Mouse (Mus musculus): Measurements from ENCODE around the gene Gabrq. TPM values are rescaled to one million over a fixed set of nuclear protein-coding genes. Genes with fewer than 3 reads are reported as not detected.

Gene Gabrq
- total RNA-seq (2021), result 1 to 10 TPM; 1.3 to 2.0 TPM
- long read RNA-seq, experiment 1, result 0 reads
- long read RNA-seq, experiment 2, result 0 reads

GRCm38 (mm10) chrX:72824776-72825588 lies at the start of gene Gabrq:
Gabrq (plus strand) TSS chrX:72825178.
- DNase-seq (ENCODE audit: low spot score in 2 of 2), result peak; percentile 3 to 5

DNA sequence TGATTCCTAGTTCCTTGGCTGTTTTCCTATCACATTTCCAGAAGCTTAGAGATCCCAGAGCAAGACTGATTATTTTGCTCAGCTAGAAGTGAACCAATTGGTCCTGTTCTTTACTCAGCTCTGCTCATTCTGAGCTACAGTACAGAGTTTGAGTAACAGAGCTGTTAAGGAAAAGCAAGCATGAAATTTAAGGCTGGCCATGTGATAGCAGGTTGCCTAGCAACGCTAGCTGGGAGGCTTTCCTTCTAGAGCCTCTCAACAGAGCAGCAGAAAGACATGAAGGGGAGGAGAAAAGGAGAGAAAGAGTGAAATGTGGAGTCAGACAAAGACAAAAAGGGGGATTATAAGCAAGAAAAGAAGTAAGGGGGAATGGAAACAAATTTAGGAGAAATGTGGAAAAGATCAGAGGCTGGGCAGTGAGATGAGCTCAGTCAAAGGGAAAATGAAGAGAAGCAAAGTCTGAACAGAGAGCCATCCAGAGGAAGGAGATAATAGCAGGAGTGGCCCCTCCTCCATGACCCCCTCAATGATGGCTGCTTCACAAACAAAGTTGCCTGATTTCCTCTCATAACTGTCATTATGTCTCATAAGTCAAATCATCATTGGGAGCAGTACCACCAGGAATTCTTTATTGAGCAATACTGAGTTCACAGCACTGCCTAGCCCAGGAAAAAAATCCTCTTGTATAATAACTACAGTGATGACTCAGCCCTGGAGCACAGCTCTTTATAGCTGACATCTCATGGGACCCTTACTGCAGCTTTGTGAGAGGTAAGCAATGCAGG lies 36.0 kb upstream of the Gabrq start:
- peak; percentile 6 to 26 for DNase-seq (ENCODE audit: low spot score in 2 of 2)

- no peak for DNase-seq (ENCODE audit: low spot score in 2 of 2)
Observed at GRCm38 (mm10) chrX:72789558-72789871, 35.5 kb upstream of the Gabrq start.

DNA sequence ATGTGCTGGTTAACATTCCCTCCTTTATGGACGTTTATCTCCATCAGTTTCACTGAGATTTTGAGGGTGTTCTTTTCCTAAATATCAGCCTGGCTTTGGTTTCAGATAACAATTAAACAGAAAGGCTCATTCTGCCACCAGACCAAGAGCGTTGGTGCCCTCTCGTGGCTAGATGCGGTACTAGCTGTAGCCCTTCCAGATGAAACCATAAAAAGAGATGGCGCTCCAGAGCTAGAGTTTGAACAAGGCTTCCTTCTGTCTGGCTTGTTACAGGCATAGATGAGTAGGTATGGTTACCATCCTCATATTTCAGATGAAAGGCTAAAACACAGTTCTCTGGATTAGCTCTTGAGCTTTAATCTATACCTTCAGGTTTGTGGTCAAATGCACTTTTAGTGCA lies 5.4 kb upstream of the Gabrq start:
- peak; percentile 84 for DNase-seq (ENCODE audit: low spot score in 2 of 2)

DNA sequence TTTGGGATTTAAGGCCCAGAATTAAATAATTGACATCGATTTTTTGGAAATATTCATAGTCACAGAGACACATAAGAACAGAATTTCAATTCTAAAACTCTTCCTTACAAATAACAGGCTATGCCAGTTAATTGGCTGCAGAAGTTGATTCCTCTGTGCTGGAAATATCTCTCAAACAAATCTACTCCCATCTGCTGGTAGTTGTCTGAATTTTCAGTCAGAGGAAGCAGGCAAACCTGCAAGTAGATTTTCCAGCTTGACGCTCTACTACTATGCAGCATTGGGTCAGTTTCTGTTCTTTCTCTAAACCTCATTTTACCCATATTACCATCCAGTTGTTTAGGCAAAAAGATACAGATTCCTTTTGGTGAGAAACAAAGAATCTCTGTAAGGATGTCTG lies 1.7 kb upstream of the Gabrq start:
- no peak for DNase-seq (ENCODE audit: low spot score in 2 of 2)

GRCm38 (mm10) chrX:72825589-72825905 lies 569 bp downstream of the Gabrq start:
- no peak for DNase-seq (ENCODE audit: low spot score in 2 of 2)

Other genes starting within 250 kb of the Gabrq start
- 100 to 1,000 TPM in 1 of 2 experiments, 10 to 100 TPM in 1; 98.3 to 108 TPM for gene Gabra3, start 168.3 kb upstream of the Gabrq start, total RNA-seq (2021)
- 10 to 100 TPM; 57.0 to 58.1 TPM for gene Cetn2, start 93.2 kb downstream of the Gabrq start, total RNA-seq (2021)
- gene Nsdhl, start 93.4 kb downstream of the Gabrq start, total RNA-seq (2021), result 10 to 100 TPM; 22.6 to 30.0 TPM
- under 1 TPM; 0.95 to 0.96 TPM for gene Zfp185, start 162.2 kb downstream of the Gabrq start, total RNA-seq (2021)
- under 1 TPM; 0.21 to 0.40 TPM for gene Pnma5, start 211.9 kb downstream of the Gabrq start, total RNA-seq (2021)
- gene Pnma3, start 239.6 kb downstream of the Gabrq start, total RNA-seq (2021), result 10 to 100 TPM; 15.5 to 15.9 TPM

Measured in left cerebral cortex, adult 18-20 months (tissue).